Mouse (Mus musculus) cerebellum, adult 11-12 months (tissue): ENCODE measurements around the gene Rbm18.

Source experiments
- DNase-seq: peaks from one replicate; pipeline ENCODE4 v3.0.0; 2022

The Rbm18 gene

DNA sequence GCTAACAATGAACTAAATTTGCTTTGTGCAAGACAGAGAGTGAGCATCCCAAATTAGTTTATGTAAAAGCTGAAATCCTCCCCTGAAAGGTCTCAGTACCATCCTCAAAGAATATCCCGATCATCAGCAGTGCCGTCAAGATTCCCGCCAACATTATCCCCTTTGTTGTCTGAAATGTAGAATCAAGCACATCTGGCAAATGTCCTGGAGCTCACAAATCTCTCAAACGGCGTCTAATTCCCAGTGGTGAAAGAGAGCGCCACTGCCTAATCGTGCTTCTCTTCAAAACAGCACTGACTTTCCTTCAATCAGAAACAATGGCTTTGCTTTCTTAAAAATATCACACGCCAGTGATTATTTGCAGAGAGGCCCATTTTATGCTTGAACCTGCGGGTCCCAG is 69.4 kb downstream of the Rbm18 start:
- no peak for DNase-seq
